Mouse (Mus musculus) lung, embryonic 15.5 days (tissue): ENCODE measurements around the gene Tmcc1. TPM values are rescaled to one million over a fixed set of nuclear protein-coding genes. Genes with fewer than 3 reads are reported as not detected.

ENCODE experiments used
- ATAC-seq: fragments of 200-750 bp; cut with Nextera tagmentation; 2 replicates; pipeline ENCODE4 v1.8.0; 2017; ENCODE audit warnings: moderate number of reproducible peaks, borderline replicate concordance; ENCODE audit not compliant: low FRiP score, low TSS enrichment; ENCODE audit errors: extremely low read depth
- H3K27ac ChIP-seq: fragments of 300-500 bp; sonication (generic); 2 replicates; pipeline ENCODE4 v1.5.1; 2015; ENCODE audit warnings: moderate library complexity, mild to moderate bottlenecking, inconsistent platforms
- H3K27me3 ChIP-seq: fragments of 300-500 bp; sonication (generic); 2 replicates; pipeline ENCODE4 v1.6.1; 2015; ENCODE audit warnings: inconsistent platforms
- H3K36me3 ChIP-seq: fragments of 300-500 bp; sonication (generic); 2 replicates; pipeline ENCODE4 v1.6.1; 2015; ENCODE audit warnings: inconsistent platforms
- H3K4me1 ChIP-seq: fragments of 300-500 bp; sonication (generic); 2 replicates; pipeline ENCODE4 v1.6.1; 2015; ENCODE audit warnings: inconsistent platforms
- H3K4me2 ChIP-seq: fragments of 300-500 bp; sonication (generic); 2 replicates; pipeline ENCODE4 v1.6.1; 2015; ENCODE audit warnings: inconsistent platforms, mild to moderate bottlenecking, moderate library complexity
- H3K4me3 ChIP-seq: fragments of 300-500 bp; sonication (generic); 2 replicates; pipeline ENCODE4 v1.5.1; 2015; ENCODE audit warnings: mild to moderate bottlenecking, inconsistent platforms
- H3K9ac ChIP-seq: fragments of 300-500 bp; sonication (generic); 2 replicates; pipeline ENCODE4 v1.6.1; 2015; ENCODE audit warnings: inconsistent platforms
- H3K9me3 ChIP-seq: fragments of 300-500 bp; sonication (generic); 2 replicates; pipeline ENCODE4 v1.6.1; 2016; ENCODE audit warnings: inconsistent platforms
- WGBS: fragments of 180-500 bp; shearing (Covaris S2); methylation state at CpG from one replicate; pipeline ENCODE4 v1.1.7; 2015; 5-methylcytosine and 5-hydroxymethylcytosine counted together
- polyA plus RNA-seq: library from polyadenylated mRNA; unstranded; fragments of >200 nt; fragmentation: Nextera tagmentation; extraction: Ambion mirVana; gene quantifications from 2 replicates; pipeline ENCODE4 v1.2.1, GENCODE M21; 2015

The Tmcc1 gene
- polyA plus RNA-seq, 1 experiment from 2014 or later: 13.2 TPM

DNA sequence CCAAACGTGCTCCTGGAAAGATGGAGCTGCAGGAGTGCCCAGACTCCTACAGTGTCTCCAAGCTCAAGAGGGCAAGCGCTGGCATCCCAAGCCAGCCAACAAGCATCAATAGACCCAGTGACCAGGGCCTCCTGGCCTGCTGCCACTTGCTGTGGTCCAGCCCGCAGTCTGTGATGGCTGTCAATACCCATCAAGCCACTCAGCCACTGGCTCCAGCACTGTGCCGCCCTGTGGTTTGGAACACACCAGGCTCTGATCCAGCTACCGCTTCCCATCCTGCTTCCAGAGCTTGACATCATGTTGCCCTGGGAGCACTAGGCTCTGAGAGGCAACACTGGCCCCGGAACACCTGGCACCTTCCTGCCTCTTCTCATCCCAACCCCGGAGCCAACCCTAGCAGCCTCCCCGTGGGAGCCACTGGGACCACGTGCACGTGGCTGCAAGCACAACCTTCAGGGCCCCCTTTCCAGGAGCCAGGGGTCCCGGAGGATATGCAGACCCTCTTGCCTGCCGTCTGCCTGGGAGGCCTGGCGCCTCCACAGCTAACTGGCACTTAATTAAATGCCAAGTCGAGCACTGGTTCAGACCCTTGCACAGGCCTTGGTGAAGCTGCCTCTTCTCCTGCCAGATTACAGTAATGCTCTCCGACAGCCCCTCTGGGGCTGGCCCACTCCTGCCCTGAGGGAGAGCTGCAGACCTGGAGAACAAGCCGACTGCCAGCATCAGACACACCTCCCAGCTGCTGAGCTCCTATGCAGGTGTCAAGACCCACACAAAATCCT is 219.2 kb downstream of the Tmcc1 start:
- Histone ChIP-seq H3K27ac (no peak overlapping the region), H3K36me3 (peaks cover 54% of the 10 kb centered on the region), H3K4me3 (no peak overlapping the region), H3K9me3 (no peaks in the 10 kb centered on the region), H3K9ac (no peak overlapping the region), H3K27me3 (no peaks in the 10 kb centered on the region), H3K4me2 (no peak overlapping the region), H3K4me1 (peaks cover 31% of the 10 kb centered on the region)
- ATAC-seq: no peak
- 75% methylated on average over 16 of the region's 16 CpGs for WGBS

GRCm38 (mm10) chr6:115973139-115973875 is 220.0 kb downstream of the Tmcc1 start:
- Histone ChIP-seq H3K4me1 (peaks cover 31% of the 10 kb centered on the region), H3K9ac (no peak overlapping the region), H3K9me3 (no peaks in the 10 kb centered on the region), H3K4me2 (no peak overlapping the region), H3K27me3 (no peaks in the 10 kb centered on the region), H3K36me3 (peaks cover 55% of the 10 kb centered on the region), H3K27ac (0 out of 2 replicates have a peak overlapping the region, but pooled peaks have one; percentile 54), H3K4me3 (no peak overlapping the region)
- WGBS: 83% methylated on average over 15 of the region's 15 CpGs
- ATAC-seq: no peak

DNA sequence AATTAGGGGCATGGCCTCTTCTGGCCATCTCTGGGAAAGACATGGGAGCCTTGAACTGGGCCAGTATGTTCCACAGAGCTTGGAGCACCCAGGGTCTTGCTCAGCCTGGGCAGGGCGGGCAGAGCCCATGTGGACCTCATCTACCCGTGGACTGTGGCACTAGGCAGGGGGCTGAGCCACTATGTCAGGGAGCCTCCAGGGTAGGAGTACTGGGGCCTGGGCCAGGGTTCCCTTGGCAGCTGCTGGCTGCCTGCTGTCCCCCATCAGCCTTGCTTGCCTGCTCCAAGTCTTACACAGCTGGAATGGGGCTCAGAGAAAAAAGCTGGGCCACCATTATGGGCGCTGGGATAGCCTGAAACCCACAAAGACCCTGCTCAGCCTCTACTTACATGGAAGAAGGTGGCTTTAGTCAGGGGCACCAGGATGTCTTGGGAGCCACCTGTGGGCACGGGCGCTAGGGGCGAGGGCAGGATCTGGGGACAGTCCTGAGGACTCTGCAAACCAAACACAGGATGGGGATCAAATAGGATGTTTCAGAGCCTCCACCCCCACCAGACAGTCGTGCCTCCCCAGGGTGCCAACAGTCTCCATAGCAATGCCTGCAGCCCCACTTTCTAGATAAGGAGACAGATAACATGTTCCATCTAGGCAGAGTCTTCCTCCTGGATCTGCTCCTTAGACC is 221.1 kb downstream of the Tmcc1 start:
- Histone ChIP-seq H3K27me3 (no peaks in the 10 kb centered on the region), H3K4me1 (peaks cover 29% of the 10 kb centered on the region), H3K9ac (no peak overlapping the region; the same call in 1 of the 2 replicates), H3K4me2 (no peak overlapping the region), H3K4me3 (no peak overlapping the region), H3K36me3 (peaks cover 56% of the 10 kb centered on the region), H3K9me3 (no peaks in the 10 kb centered on the region), H3K27ac (peak overlapping the region; percentile 54)
- WGBS: 58% methylated on average over 7 of the region's 7 CpGs
- ATAC-seq: peak; percentile 43; the same call in 1 of the 2 replicates

GRCm38 (mm10) chr6:115971273-115972060 is 221.8 kb downstream of the Tmcc1 start:
- 31% methylated on average over 13 of the region's 13 CpGs for WGBS

DNA sequence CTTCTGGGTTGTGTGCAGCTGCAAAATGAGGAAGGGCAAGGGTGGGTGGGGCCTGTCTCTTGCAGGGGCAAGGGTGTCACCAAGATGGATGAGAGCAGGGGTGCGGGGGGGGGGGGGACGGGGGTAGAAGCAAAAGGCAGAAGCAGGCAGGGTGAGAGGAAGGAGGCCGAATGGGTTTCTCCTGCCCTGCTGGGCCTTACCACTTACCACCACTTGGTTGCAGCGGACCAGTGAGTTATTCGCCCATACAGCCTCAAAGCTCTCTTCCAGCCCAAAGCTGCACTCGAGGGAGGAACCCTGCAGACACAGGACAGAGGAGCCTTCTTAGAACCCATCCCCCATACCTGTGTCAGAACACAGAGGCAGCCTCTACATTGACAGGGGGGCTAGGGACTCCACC is 223.3 kb downstream of the Tmcc1 start:
- Histone ChIP-seq H3K27me3 (no peaks in the 10 kb centered on the region), H3K27ac (no peak overlapping the region), H3K4me2 (no peak overlapping the region), H3K9me3 (no peaks in the 10 kb centered on the region), H3K4me3 (no peak overlapping the region), H3K9ac (no peak overlapping the region), H3K4me1 (peaks cover 26% of the 10 kb centered on the region), H3K36me3 (peaks cover 55% of the 10 kb centered on the region)
- no peak for ATAC-seq
- 62% methylated on average over 4 of the region's 6 CpGs for WGBS

More at GRCm38 (mm10) chr6:115971273-115972060, 221.8 kb downstream of the Tmcc1 start:
- H3K4me1 ChIP-seq: peaks cover 26% of the 10 kb centered on the region
- H3K9ac ChIP-seq: no peak overlapping the region; the same call in 1 of the 2 replicates
- peaks cover 59% of the 10 kb centered on the region for H3K36me3 ChIP-seq
- no peaks in the 10 kb centered on the region for H3K27me3 ChIP-seq
- no peak overlapping the region for H3K4me3 ChIP-seq
- no peaks in the 10 kb centered on the region for H3K9me3 ChIP-seq
- no peak overlapping the region for H3K4me2 ChIP-seq
- H3K27ac ChIP-seq: peak overlapping the region; percentile 54
- ATAC-seq: peak; percentile 15

GRCm38 (mm10) chr6:115969103-115969502 is 224.2 kb downstream of the Tmcc1 start:
- 68% methylated on average over 9 of the region's 9 CpGs for WGBS
- H3K27ac ChIP-seq: no peak overlapping the region
- no peak overlapping the region for H3K9ac ChIP-seq
- H3K4me3 ChIP-seq: no peak overlapping the region
- H3K27me3 ChIP-seq: no peaks in the 10 kb centered on the region
- ATAC-seq: no peak
- H3K4me2 ChIP-seq: no peak overlapping the region
- peaks cover 26% of the 10 kb centered on the region for H3K4me1 ChIP-seq
- no peaks in the 10 kb centered on the region for H3K9me3 ChIP-seq
- H3K36me3 ChIP-seq: peaks cover 51% of the 10 kb centered on the region

DNA sequence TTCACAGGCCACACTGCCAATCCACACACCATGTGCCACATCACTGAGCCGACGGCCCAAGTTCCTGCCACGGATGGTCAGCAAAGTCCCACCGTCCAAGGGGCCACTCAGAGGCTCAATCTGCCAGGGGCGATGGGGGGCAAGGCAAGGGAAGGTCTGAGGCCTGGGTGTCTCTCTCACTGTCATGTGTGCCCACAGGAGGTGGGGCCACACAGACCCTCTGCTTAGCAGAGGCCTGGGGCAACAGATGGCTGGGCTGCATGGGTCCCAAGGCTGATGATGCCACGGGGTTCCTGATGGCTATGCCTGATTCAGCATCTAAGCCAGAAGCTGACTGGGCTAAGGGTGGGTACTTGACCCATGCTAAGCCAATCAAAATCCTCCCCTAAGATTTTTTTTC is 224.6 kb downstream of the Tmcc1 start:
- WGBS: 76% methylated on average over 6 of the region's 6 CpGs
- H3K36me3 ChIP-seq: peaks cover 54% of the 10 kb centered on the region

More for the DNA sequence above, 224.6 kb downstream of the Tmcc1 start:
- H3K9ac ChIP-seq: no peak overlapping the region
- H3K4me1 ChIP-seq: peaks cover 26% of the 10 kb centered on the region
- H3K27ac ChIP-seq: no peak overlapping the region
- no peak overlapping the region for H3K4me3 ChIP-seq
- no peak overlapping the region for H3K4me2 ChIP-seq
- no peaks in the 10 kb centered on the region for H3K9me3 ChIP-seq
- no peaks in the 10 kb centered on the region for H3K27me3 ChIP-seq
- no peak for ATAC-seq

Other genes starting within 250 kb of the Tmcc1 start
- not detected in 2 replicates for gene H1foo, start 248.5 kb downstream of the Tmcc1 start, polyA plus RNA-seq
- 49.2 and 53.5 TPM in 2 replicates for gene Plxnd1, start 198.5 kb downstream of the Tmcc1 start, polyA plus RNA-seq
- gene Washc2, start 14.6 kb upstream of the Tmcc1 start, polyA plus RNA-seq: 38.7 and 41.9 TPM in 2 replicates
- gene Zfand4, start 70.7 kb upstream of the Tmcc1 start, polyA plus RNA-seq: 6.3 and 6.5 TPM in 2 replicates
- 33.9 and 35.3 TPM in 2 replicates for gene March8, start 144.5 kb upstream of the Tmcc1 start, polyA plus RNA-seq